8 mouse cellular contexts compared by ENCODE assay signal in the genomic region with DNA sequence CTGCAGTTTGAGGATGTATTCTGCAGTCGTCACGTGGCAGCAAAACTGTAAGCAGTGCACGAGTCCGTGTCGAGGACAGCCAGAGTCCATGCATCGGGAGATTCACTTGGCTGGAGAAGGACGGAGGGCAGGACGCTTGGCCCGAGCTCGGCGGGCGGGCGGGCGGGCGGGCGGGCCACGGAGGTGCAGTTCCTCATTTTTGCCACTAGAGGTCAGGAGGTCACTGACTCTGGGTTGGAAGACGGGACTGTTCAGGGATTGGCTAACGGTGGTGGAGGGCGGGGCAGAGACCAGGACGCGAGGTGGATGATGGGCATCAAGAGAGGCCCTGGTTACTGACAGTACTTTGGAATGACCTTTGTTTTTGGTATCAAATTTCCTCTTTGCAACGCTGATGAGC. TPM values are rescaled to one million over a fixed set of nuclear protein-coding genes. Genes with fewer than 3 reads are reported as not detected.
DNase-seq lines count a peak whose midpoint lies in the region; ATAC-seq and TF ChIP-seq lines count a peak whose summit lies in the region.

No protein-coding gene starts in this region.

- H3K79me3 ChIP-seq in C2C12 (ENCODE audit: low read depth), result peaks cover 3% of the 10 kb centered on the region

- H3K9me3 ChIP-seq in heart, embryonic 10.5 days, result no peaks in the 10 kb centered on the region
- H3K9me3 ChIP-seq in kidney, embryonic 15.5 days (replicated peaks), result no peaks in the 10 kb centered on the region
- no peaks in the 10 kb centered on the region for H3K9me3 ChIP-seq in limb, embryonic 15.5 days

- no peak overlapping the region for H3K4me3 ChIP-seq in C2C12 (ENCODE audit: insufficient read depth, poor library complexity, severe bottlenecking)
- no peak overlapping the region for H3K4me3 ChIP-seq in embryonic fibroblast, embryonic 13.5 days (ENCODE audit: insufficient read depth, low read length)
- H3K4me3 ChIP-seq in heart, embryonic 10.5 days, result peak overlapping the region; percentile 40
- 0 out of 2 replicates have a peak overlapping the region, but pooled peaks have one; percentile 5 for H3K4me3 ChIP-seq in kidney, embryonic 15.5 days (replicated peaks)
- peak overlapping the region; percentile 24 for H3K4me3 ChIP-seq in limb, embryonic 15.5 days

- no peak overlapping the region for H3K27ac ChIP-seq in embryonic fibroblast, embryonic 13.5 days (ENCODE audit: insufficient read depth, low read length)
- 0 out of 2 replicates have a peak overlapping the region, but pooled peaks have one; percentile 48 for H3K27ac ChIP-seq in heart, embryonic 10.5 days
- peak overlapping the region; percentile 75 for H3K27ac ChIP-seq in kidney, embryonic 15.5 days
- 0 out of 2 replicates have a peak overlapping the region, but pooled peaks have one; percentile 1 for H3K27ac ChIP-seq in limb, embryonic 15.5 days

- H3K4me2 ChIP-seq in kidney, embryonic 15.5 days, result peak overlapping the region; percentile 53
- peak overlapping the region; percentile 44 for H3K4me2 ChIP-seq in limb, embryonic 15.5 days

- peak; percentile 94 for DNase-seq in brain, adult 2 months (ENCODE audit: low read depth, low spot score)
- DNase-seq in heart, embryonic 10.5 days (ENCODE audit: low spot score), result peak; percentile 94
- DNase-seq in monocyte, adult 2 months (ENCODE audit: low read depth in 1 of 2, low spot score in 2 of 2), result peak; percentile 36 to 67
- DNase-seq in spleen, postnatal 14 days (ENCODE audit: low spot score in 2 of 2), result peak; percentile 64 to 77

- H3K36me3 ChIP-seq in C2C12 (ENCODE audit: control insufficient read depth, insufficient read depth), result peaks cover 36% of the 10 kb centered on the region
- H3K36me3 ChIP-seq in heart, embryonic 10.5 days, result peaks cover 36% of the 10 kb centered on the region
- H3K36me3 ChIP-seq in kidney, embryonic 15.5 days, result peaks cover 37% of the 10 kb centered on the region
- peaks cover 36% of the 10 kb centered on the region for H3K36me3 ChIP-seq in limb, embryonic 15.5 days

- TF ChIP-seq CTCF in C2C12 (IDR thresholded peaks at IDR 0.05; ENCODE audit: control insufficient read depth, insufficient read depth, insufficient read length), result peak; percentile 60
- peak; percentile 48; the same call in 1 of the 2 replicates for TF ChIP-seq CTCF in embryonic fibroblast, embryonic 13.5 days (IDR thresholded peaks at IDR 0.05; ENCODE audit: borderline replicate concordance, insufficient read depth, low read length)

- H3K27me3 ChIP-seq in C2C12 (ENCODE audit: control insufficient read depth, insufficient read depth, insufficient read length), result peaks cover under 1% of the 10 kb centered on the region
- H3K27me3 ChIP-seq in heart, embryonic 10.5 days (ENCODE audit: insufficient read depth, poor library complexity, severe bottlenecking), result peaks cover 17% of the 10 kb centered on the region; the same call in 1 of the 2 replicates
- no peaks in the 10 kb centered on the region for H3K27me3 ChIP-seq in kidney, embryonic 15.5 days
- no peaks in the 10 kb centered on the region for H3K27me3 ChIP-seq in limb, embryonic 15.5 days

- H3K79me2 ChIP-seq in C2C12 (ENCODE audit: control insufficient read depth, insufficient read depth), result peaks cover 6% of the 10 kb centered on the region

- no peak for TF ChIP-seq POLR2A in embryonic fibroblast, embryonic 13.5 days (IDR thresholded peaks at IDR 0.05; ENCODE audit: low read depth, low read length)

- H3K4me1 ChIP-seq in embryonic fibroblast, embryonic 13.5 days (ENCODE audit: control insufficient read depth, insufficient read depth, low read length), result no peaks in the 10 kb centered on the region; the same call in 1 of the 2 replicates
- peaks cover 9% of the 10 kb centered on the region; the same call in 1 of the 2 replicates for H3K4me1 ChIP-seq in heart, embryonic 10.5 days
- H3K4me1 ChIP-seq in kidney, embryonic 15.5 days, result peaks cover 17% of the 10 kb centered on the region
- H3K4me1 ChIP-seq in limb, embryonic 15.5 days, result peaks cover 11% of the 10 kb centered on the region; the same call in 1 of the 2 replicates

- no peak overlapping the region for H3ac ChIP-seq in C2C12 (ENCODE audit: control insufficient read depth, insufficient read length, low read depth)

- 0% methylated on average over 23 of the region's 23 CpGs for WGBS in heart, embryonic 10.5 days
- under 1% methylated on average over 23 of the region's 23 CpGs for WGBS in kidney, embryonic 15.5 days
- 1% methylated on average over 23 of the region's 23 CpGs for WGBS in limb, embryonic 15.5 days

- no peak overlapping the region for H3K9ac ChIP-seq in kidney, embryonic 15.5 days
- no peak overlapping the region for H3K9ac ChIP-seq in limb, embryonic 15.5 days

- peak; percentile 91 for ATAC-seq in kidney, embryonic 15.5 days (replicated peaks; ENCODE audit: low FRiP score)
- ATAC-seq in limb, embryonic 15.5 days (ENCODE audit: insufficient number of reproducible peaks, low FRiP score, low TSS enrichment, low read depth), result peak; percentile 76

TF ChIP-seq in C2C12, 6 proteins besides CTCF, POLR2A, EP300 and RAD21:
- TF ChIP-seq MAX (IDR thresholded peaks at IDR 0.05) (peak; percentile 41), MYOG (IDR thresholded peaks at IDR 0.05; ENCODE audit: control insufficient read depth, extremely low read depth, insufficient read length) (no peak), USF1 (IDR thresholded peaks at IDR 0.05; ENCODE audit: low read depth) (peak; percentile 40)

RNA-seq across cellular contexts. Expression of gene Doc2b, which starts 26.6 kb away (rescaled TPM):
- polyA plus RNA-seq in C2C12 (2012; fragmentation: generic; extraction: Trizol), result 0.04 TPM
- polyA plus RNA-seq in embryonic fibroblast, embryonic 13.5 days (2011; ENCODE audit: insufficient read length, low read depth, missing spikeins), result 1.5 and 1.9 TPM in 2 replicates
- polyA plus RNA-seq in heart, embryonic 10.5 days (2016; fragmentation: Nextera tagmentation; extraction: Ambion mirVana), result 0.04 and 0.18 TPM in 2 replicates
- polyA plus RNA-seq in kidney, embryonic 15.5 days (2015; fragmentation: Nextera tagmentation; extraction: Ambion mirVana), result 1.0 and 1.4 TPM in 2 replicates
- polyA plus RNA-seq in limb, embryonic 15.5 days (2015; fragmentation: Nextera tagmentation; extraction: Ambion mirVana), result 0.89 and 1.6 TPM in 2 replicates

RNA-seq across cellular contexts. Expression of gene Ywhae, which starts 36.5 kb away (rescaled TPM):
- 528 TPM for polyA plus RNA-seq in C2C12 (2012; fragmentation: generic; extraction: Trizol)
- 662 and 701 TPM in 2 replicates for polyA plus RNA-seq in embryonic fibroblast, embryonic 13.5 days (2011; ENCODE audit: insufficient read length, low read depth, missing spikeins)
- polyA plus RNA-seq in heart, embryonic 10.5 days (2016; fragmentation: Nextera tagmentation; extraction: Ambion mirVana), result 870 and 941 TPM in 2 replicates
- polyA plus RNA-seq in kidney, embryonic 15.5 days (2015; fragmentation: Nextera tagmentation; extraction: Ambion mirVana), result 963 and 1,014 TPM in 2 replicates
- 697 and 700 TPM in 2 replicates for polyA plus RNA-seq in limb, embryonic 15.5 days (2015; fragmentation: Nextera tagmentation; extraction: Ambion mirVana)

Comparison
In these comparisons a context has a peak if more than half of its experiments do, and no peak if none do; other contexts are left out.
1. H3K4me3 ChIP-seq: peak in heart, embryonic 10.5 days (single experiment), kidney, embryonic 15.5 days (single experiment) and limb, embryonic 15.5 days (single experiment); none in C2C12 (single experiment) and embryonic fibroblast, embryonic 13.5 days (single experiment).
2. Peak in every context shown above with its lines, with median percentiles within 50 percentile points of each other: DNase-seq.